Mouse (Mus musculus) retina, postnatal 1 day (tissue): Measurements from ENCODE around the gene Flrt1.
"Not testable (repeated sequence)": the region's sequence is repeated elsewhere in the genome, so short reads cannot be mapped to it uniquely, and the experiment has no call there.

ENCODE experiments used
- DNase-seq: peaks from one replicate; pipeline ENCODE4 v3.0.0-alpha.2; 2012

The Flrt1 gene

DNA sequence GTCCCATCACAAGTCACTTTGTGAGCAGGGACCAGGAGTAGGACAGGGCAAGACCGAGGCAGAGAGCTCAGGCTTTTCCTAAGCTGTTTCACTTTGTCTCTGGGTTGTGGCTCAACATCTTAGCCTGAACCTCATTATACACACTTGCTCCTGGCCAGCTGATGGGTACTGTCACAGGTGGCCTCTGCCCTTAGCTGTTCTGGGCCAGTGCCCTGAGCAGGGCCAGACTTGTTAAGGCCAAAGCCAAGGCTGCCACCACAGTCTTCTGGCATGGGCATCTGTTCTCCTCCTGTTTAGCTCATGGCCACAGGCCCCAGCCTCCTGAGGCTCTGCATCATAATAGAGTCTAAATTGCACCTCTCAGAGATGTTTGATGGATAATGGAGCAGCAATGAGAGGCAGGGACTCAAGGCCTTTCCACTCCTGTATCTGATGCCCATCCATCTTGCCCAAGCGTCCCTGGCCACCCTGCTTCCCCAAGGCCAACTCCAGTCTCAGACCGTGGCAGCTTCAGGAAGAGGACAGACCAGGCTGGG is 5.8 kb downstream of the Flrt1 start:
- no peak for DNase-seq

DNA sequence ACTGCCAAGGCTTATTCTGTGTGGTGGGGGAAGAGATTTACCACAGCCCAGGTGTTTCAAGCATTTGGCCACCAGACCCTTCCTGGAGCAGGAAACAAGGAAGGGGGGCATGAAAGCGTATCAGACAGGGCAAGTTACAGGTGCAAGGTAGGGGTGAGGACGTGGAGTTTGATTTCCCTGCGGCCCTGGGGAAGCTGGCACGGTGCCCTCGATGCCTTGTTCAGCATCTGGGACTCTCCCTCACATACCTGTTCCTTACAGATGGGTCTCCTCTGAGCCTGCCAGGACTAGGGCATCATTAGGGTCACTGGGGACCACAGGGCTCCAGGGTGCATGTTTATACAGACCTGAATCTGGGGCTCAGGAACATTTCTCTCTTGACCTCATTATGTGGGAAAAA is 12.8 kb downstream of the Flrt1 start:
- no peak for DNase-seq

DNA sequence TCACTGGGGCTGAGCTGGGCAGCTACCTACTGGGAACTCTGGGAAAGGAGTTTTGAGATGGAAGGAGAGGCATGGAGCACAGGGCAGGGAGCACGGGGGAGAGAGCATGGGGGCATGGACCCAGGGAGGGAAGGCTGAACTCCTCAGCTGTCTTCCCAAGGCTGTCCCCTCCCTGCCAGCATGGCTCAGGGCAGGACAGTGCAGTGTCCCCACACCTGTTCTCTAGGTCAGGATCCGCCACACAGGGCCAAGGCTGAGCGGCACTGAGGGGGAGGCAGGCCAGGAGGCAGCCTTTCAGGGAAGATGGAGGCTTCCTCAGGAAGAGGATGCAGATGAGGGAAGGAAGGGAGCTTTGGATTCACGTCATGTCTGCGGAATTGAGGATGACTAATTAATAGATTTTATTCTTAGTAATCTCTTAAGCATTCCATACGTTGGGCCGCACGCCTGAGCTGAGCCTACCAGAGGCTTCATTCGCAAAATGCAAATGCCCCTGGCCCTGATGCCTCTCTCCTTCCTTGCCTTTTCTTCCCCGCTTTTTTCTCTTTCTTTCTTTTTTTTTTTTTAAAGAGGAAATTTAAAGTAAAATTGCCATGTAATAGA is 14.0 kb downstream of the Flrt1 start:
- DNase-seq: no peak

DNA sequence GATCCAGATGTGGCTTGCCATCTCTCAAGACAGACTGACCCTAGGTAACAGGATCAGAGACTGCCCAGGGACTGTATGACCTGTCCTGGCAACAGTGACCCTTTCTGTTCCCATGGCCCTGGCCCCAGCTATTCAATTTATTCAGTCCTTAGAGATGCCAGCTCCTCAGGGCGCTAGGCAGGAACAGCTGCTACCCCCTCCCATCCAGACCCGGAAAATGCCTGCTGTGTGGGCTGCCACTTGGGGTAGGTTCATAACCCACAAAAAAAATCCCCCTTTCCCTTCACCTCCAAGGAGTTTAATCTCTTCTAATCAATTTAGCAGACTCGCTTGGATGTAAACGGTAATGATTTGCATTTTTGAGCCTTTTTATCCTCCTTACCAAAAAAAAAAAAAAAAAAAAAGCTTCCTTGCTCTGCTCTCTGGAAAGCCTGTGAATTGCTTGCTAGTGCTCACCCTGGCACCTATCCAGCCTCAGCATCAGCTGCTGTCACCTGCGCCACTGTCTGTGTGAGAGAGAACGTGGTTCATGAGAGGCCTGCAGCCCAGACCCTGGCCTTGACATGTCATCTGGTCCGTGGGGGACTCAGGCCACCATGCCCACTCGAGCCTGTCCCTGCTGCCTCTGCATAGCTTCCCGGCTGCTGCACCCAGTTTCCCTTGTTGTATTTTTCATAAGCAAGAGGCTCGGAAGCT is 15.0 kb downstream of the Flrt1 start:
- peak; percentile 45 for DNase-seq

DNA sequence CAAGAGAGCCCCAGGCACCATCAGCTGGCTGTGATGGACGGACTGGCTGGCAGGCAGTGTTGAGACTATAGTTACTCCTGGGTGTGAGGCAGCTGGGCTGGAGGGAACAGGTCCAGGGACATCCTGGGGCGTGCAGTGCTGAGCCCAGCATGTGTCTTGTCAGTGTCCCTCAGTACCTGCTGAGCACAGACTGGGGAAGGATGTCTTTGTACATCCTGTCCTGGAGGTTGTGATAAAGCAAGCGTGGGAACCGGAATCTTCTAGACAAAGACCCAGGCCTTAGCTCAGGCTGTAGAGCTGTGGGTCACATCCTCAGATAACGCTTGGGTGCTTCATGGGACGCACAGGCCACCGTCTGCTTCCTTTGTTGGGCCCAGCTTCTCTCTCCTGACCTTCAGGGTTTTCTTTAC is 15.7 kb downstream of the Flrt1 start:
- DNase-seq: no peak

DNA sequence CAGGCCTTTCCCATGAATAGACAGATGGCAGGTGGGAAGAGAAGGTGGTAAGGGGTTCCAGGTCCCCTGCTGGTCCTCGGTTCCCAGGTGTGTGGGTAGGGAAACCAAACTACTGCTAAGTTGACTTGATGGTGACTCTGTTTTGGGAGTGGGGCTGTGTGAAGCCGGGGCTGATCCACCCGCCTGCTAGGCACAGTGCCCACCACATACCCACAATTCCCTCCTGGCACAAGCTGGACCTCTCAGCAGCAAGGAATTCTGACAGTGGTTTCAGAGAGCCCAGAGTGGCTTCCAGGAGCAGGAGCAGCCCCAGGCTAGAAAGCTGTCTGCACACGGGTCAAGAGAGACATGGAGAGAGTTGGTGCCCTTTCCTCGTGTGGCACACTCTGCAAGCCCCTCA is 16.5 kb downstream of the Flrt1 start:
- no peak for DNase-seq

DNA sequence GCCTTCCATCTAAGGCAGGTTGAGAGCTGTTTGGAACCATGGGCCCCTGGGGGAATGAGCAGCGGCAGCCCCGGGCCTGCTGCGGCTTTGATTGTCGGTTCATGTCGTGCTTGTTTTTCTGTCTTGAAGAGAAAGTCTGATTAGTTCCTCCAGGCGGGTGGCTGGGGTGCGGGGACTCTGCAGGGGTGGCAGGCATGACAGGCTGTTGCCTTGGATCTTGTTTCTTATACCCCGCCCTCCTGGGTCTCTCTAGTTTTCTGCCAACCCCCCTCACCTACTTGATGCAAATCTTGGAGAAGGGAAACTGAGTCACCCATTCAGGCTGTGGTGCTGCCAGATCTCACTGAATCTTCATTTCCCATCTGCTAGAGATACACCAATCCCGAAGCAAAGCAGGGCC is 17.0 kb downstream of the Flrt1 start:
- DNase-seq: no peak

DNA sequence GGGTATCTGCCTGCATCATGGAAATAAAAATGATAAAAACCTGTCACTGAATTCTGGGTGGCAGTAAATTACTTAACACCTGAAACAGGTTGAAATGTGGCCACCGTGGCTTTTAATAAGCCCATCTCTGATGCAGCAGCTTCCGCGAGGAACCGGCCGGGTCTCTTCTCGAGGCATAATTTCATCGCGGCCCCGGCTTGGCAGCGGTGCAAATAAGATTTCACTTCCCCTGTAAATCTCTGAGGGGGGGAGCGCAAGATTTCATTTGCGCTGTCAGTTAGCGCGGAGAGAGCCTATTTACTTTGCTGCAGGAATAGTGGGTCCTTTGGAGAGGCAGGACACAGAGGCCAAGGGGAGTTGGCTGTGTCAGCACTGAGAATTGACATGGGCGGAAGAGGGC is 20.8 kb downstream of the Flrt1 start:
- no peak for DNase-seq

DNA sequence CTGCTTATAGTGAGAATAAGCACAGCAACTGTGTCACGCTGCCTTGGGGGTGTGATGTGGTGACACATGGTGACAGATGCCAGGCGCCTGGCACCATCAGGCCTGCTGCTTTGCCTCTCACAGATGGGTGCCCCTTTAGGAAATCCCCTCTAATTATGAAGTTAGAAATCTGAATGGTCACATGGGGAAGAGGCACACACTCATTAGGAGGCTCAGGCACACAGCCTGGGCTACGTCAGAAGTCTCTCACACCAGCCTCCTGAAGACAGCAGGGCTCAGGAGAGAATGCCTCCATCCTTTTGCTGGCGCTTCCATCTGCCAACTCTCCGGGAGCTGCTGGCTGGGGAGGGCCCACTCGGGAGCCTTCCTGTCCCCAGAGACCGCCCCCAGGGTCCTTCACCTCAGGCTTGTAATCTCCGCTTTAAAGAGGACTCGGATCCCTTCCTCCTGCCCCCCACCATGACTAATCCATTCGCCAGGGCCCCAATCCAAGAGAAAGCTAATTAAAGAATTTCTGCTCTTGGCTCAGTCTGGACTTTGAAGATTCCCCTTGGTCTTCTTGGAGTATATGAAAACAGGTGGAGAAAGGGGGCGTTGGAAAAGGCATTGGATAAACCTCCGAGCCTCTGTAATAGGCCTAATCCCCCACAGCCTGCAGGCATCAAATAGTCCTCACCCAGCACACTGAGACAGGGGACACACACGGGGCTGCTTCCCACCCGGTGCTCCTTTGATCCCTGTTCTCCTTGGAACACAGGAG is 22.3 kb downstream of the Flrt1 start:
- peak; percentile 91 for DNase-seq

DNA sequence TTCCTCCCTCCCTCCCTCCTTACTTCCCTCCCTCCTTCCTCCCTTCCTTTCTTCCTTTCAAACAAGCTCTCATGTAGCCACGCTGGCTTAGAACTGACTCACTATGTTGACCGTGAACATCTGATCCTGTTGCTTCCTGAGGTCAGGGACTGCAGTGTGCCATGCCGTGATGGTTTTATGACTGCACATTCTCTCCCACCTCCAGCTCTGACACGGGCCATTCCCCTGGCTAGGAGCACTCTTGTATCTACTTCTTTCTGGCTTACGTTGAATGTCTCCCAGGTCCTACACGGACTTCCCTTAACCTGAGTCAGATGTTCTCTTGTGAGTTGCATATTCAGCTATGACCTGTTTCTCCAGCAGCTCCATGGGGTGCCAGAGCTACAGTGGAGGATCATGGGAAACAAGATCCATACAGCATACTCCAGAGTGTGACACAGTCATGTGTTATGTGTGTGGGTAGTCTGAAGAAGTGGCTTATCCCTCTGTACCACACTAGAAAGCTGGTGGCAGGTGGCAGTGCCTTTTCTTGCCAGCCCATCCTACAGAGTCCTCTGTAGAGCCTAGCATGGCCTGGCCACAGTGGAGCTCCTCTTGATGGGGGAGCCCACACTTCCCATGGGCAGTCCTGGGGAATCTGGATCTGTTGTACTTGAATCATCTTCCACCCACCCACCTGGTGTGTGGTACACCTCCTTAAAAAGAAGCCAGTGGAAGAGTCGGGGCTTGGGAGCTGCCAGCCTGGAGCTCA is 23.8 kb downstream of the Flrt1 start:
- DNase-seq: no peak

DNA sequence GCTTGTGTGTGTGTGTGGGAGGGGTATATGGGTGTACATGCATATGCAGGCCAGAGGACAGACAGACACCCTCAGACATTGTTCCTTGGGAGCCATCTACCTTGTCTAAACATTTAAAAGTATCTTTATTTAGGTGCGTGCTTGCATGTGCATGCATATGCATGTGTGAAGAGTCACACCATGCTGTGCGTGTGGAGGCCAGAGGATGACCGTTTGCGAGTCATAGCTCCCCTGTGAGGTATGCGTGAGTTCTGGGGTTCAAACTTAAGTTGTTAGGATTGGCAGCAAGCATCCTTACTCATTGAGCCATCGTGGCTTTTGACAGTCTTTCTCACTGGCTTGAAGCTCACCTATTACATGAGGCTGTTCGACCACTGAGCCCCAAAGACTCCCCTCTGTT is 27.3 kb downstream of the Flrt1 start:
- no peak for DNase-seq

DNA sequence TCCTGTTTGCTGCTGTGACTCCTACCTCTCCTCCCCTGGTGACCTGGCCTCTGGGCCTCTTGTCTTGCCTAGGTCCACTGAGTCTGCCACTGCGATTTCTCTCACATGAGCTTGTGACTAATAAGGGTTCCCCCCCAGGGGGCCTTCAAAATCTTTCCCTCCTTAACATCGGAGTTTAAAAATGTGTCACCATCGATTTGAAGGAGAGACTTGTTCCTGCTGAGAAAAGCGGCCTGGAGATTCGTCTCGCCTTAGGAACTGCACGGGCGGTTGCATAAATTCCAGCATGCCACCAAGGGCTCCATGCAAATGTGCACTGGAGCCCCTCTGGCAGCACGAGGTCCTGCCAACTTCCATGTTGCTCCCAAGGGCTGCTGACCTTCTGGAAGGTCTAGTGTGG is 27.9 kb downstream of the Flrt1 start:
- peak; percentile 64 for DNase-seq

DNA sequence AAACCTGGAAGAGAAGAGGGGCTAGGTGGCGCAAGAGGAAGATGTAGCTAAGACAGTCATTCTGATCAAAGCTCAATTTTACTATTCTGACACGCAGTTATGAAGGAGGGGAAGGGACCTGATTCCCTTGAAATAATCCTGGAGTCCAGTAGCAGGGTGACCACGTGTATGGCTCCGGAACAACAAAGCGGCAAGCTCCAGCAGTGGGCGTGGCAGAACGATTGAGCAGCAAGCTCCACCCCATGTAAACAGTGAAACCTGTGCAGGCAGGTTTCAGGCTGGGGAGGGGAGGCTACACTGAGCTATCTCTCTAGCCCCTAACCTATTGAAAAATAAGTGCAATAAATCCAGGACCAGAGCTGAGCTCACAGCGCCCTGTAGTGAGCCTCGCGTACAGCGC is 30.2 kb downstream of the Flrt1 start:
- not testable (repeated sequence) for DNase-seq

DNA sequence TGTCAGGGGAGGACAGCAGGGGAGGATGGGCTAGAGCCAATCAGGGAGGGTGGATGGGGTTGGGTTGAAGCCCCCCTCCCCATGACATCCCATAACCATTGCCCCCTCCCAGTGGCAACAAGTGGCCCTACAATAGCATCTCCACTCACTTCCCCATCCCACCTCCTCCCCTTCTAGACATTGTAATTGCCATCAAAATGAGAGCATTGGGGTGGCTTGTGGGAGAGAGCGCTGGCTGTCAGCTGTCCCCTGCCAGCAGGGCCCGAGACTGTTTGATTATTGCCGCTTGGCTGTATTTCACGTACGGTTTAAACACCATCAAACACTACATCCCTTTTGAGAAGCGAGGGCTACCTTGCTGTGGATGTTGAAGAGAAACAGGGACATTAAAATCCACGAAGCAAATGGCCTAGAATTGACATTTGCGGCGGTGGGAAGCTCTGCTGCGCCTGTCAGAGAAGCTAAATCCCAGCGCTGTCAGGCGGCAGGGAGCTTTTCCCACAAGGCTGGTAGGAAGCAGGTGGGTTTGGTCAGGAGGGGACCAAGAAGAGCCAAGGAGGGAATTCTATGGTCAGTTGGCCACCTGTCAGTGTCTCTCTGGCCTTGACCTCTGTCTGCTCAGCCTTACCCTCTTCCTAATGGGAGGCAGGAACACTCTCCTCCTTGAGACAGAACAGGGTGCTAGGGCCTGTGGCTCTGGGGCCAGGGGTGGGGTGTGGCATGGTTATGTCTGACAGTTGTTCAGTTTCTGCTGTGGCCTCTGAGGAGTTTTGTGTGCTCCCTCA is 31.3 kb downstream of the Flrt1 start:
- peak; percentile 76 for DNase-seq

DNA sequence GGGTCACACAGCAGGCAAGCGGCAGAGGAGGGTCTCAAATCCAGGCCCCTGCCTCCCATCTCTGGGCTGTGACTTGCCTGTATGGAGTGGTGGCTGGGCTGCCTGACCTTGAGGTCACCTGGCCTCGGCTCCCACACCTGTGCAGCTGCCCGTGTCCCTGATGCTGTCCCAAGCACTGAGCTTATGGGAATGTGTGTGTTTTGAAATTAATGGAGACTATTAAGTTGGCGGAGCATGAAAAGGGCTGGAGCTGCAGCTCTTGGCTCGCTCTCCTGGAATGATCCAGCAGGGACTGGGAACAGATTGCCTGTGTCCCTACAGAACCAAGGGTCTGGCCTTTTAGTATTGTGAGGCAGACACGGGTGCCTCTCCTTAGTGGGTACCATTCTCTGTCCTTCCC is 33.3 kb downstream of the Flrt1 start:
- DNase-seq: no peak

DNA sequence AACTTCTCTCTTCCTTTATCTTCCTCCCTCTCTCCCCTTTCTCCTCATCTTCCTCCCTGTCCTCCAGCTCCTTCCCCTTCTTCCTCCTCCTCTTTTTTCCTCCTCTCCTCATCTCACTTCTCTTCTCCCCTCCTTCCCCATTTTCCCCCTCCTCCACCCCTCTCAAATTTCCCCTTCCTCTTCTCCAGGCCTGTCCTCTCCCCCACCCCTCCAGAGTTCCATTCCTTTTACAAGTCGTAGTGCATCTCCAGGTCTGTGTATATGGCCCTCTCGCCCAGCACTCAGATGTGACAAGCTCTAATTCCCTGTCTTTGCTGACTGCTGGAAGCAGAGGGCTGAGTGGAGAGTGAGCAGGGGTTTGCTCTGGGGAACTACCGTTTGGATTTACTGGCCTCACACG is 34.8 kb downstream of the Flrt1 start:
- DNase-seq: peak; percentile 43

DNA sequence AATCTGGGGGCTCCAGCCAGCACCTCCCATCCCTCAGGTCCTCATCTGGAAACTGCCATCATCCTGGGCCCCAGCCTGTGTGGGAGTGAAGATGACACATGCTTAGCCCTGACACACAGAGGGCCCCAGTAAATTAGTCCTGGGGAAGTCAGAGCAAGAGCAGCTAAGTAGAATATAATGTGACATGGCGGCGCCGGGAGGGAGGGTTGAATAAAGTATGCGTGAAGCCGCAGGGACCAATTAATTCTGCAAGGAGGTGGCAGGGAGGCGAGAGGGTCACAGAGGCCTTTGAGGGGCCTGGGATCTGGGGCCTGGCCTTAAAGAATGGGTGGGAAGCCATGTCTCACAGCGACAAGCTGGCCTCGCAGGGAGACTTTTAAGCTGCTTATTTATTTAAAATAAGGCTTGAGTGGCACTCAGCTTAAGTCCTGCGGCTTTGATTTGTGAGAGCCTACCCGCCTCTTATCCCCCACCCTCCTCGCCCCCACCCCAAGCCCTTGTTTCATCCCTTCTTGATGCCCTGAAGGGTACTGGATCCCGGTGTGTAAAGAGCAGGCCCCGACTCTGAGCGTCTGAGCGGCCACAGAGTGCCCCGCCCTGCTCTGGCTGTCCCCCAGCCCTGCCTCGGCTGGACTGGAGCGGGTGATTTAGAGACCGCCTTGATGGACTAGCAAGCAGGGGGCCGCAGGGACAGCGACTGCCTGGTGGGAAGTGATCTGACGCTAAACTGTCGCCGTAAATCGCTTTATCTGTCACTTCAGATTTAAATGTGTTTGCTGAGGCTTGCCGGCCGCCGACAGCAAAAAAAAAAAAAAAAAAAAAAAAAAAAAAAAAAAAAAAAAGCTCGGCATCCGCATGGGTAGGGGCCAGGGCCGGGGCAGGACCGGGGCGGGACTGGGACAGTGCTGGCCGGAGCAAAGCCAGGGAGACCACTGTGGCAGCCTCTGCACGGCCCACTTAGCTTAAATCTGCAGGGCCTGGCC is 35.5 kb downstream of the Flrt1 start:
- peak; percentile 86 for DNase-seq

DNA sequence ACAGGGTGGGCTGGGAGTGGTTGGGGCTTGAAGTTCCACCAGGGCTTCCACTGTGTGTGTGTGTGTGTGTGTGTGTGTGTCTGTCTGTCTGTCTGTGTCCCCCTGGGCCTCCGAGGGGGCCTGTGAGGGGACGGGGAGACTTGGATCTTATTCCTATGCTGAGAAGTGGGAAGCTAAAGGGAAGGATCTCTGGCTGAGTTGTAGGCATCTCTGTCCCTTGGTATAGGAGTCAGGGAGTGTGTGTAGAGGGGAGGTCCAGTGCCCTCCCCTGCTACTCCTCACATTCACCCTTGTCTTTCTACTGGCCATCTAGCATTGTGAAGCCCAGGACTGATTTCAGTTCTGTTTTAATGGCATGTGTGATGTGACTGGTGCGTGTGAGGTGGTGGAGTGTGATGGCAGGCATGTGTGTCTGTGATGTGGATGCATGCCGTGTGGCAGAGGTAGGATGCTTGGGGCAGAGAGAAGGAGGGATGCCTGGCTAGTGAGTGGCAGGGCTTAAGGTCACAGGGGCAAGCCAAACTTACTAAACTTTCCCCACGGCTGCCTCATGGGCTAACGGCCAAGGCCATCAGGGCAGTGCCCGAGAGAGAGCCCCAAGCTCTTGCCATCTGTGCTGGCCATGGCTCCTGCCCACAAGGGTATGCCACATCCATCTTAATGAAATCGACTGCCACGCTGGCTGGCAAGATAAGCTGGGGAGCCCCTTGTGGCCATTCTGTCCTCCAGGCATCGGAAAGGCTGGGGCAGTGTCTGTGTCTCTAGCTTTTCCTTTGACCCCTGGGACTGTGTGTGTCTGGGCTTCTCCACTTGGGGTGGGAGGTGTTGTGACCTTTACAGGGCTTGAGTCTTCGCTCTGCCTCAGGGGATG is 36.6 kb downstream of the Flrt1 start:
- peak; percentile 63 for DNase-seq

DNA sequence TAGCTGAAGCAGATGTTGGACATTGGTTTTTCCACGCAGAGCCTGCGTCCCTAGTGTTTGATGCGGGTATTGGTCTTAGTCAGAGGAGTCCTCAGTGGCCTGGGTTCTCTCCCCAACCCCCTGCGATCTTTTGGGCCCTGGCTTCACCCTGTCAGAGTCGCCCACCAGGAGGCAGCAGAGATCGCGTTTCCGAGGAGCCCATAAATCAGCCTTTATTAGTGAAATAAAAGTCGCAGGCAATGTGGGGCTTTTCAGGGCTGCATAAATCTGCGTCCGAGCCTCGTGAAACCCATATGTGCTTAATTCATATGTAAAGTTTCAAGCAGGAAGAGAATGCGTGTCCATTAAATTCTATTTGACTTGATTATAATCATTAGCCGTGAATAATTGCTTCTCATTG is 37.4 kb downstream of the Flrt1 start:
- DNase-seq: peak; percentile 85
